Mouse (Mus musculus) lung, embryonic 16.5 days (tissue): ENCODE data around the gene Dhrs1. TPM values are rescaled to one million over a fixed set of nuclear protein-coding genes. Genes with fewer than 3 reads are reported as not detected.
A peak's percentile ranks its signal among the peaks of the same experiment; 100 is the strongest.

Source experiments
- ATAC-seq: fragments of 200-750 bp; cut with Nextera tagmentation; 2 replicates; pipeline ENCODE4 v1.8.0; 2017; ENCODE audit warnings: low read depth, mild to moderate bottlenecking, moderate library complexity
- H3K27ac ChIP-seq: fragments of 300-500 bp; sonication (generic); 2 replicates; pipeline ENCODE4 v1.5.1; 2014; ENCODE audit warnings: mild to moderate bottlenecking, control low read depth, low read length
- H3K27me3 ChIP-seq: fragments of 300-500 bp; sonication (generic); 2 replicates; pipeline ENCODE4 v1.6.1; 2014; ENCODE audit warnings: low read depth, low read length, mixed read lengths; ENCODE audit not compliant: control insufficient read depth, insufficient read depth
- H3K36me3 ChIP-seq: fragments of 300-500 bp; sonication (generic); 2 replicates; pipeline ENCODE4 v1.6.1; 2014; ENCODE audit warnings: low read length; ENCODE audit not compliant: control insufficient read depth, insufficient read depth
- H3K4me1 ChIP-seq: fragments of 300-500 bp; sonication (generic); replicated peaks from 2 replicates; pipeline ENCODE4 v1.6.1; 2014; ENCODE audit warnings: low read length, mixed read lengths; ENCODE audit not compliant: control insufficient read depth, insufficient read depth
- H3K4me2 ChIP-seq: fragments of 300-500 bp; sonication (generic); 2 replicates; pipeline ENCODE4 v1.6.1; 2014; ENCODE audit warnings: low read depth, low read length, control low read depth
- H3K4me3 ChIP-seq: fragments of 300-500 bp; sonication (generic); 2 replicates; pipeline ENCODE4 v1.5.1; 2014; ENCODE audit warnings: mild to moderate bottlenecking, low read length, control low read depth
- H3K9ac ChIP-seq: fragments of 300-500 bp; sonication (generic); 2 replicates; pipeline ENCODE4 v1.6.1; 2014; ENCODE audit warnings: low read length, control low read depth
- H3K9me3 ChIP-seq: fragments of 300-500 bp; sonication (generic); 2 replicates; pipeline ENCODE4 v1.6.1; 2016; ENCODE audit warnings: low read length; ENCODE audit not compliant: control insufficient read depth
- WGBS: fragments of 180-500 bp; shearing (Covaris S2); extraction: QIAGEN DNeasy Blood & Tissue Kit; methylation state at CpG from one replicate; pipeline ENCODE4 v1.1.7; 2014; 5-methylcytosine and 5-hydroxymethylcytosine counted together
- polyA plus RNA-seq: library from polyadenylated mRNA; unstranded; fragments of >200 nt; fragmentation: Nextera tagmentation; extraction: Ambion mirVana; gene quantifications from 2 replicates; pipeline ENCODE4 v1.2.1, GENCODE M21; 2015

Dhrs1 gene
- polyA plus RNA-seq, 1 experiment from 2014 or later = 95.0 TPM

DNA sequence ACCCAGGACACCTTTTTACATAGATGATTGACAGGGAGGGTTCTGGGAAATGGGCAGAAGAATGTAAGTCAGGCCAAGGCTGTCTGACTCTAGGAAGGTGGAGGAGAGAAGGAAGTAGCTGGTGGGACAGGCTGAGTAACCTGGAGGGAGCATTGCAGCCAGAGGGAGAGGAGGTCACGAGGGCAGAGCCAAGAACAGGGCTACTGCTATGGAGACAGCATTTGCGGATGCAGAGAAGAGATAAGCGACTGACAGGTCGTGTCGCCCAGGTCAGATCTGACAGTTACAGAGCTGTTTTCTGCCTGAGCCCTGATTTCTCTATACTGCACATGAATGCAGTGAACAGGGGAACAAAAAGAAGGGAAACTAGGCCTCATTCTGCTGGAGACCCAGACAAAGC is 38.1 kb downstream of the Dhrs1 start:
- no peak overlapping the region for H3K4me3 ChIP-seq
- ATAC-seq = no peak
- no peak overlapping the region for H3K27ac ChIP-seq
- no peak overlapping the region for H3K9ac ChIP-seq
- H3K4me1 ChIP-seq = no peaks in the 10 kb centered on the region
- no peaks in the 10 kb centered on the region for H3K9me3 ChIP-seq
- no peaks in the 10 kb centered on the region for H3K27me3 ChIP-seq
- H3K4me2 ChIP-seq = no peak overlapping the region
- no peaks in the 10 kb centered on the region for H3K36me3 ChIP-seq
- WGBS = 56% methylated on average over 5 of the region's 5 CpGs

DNA sequence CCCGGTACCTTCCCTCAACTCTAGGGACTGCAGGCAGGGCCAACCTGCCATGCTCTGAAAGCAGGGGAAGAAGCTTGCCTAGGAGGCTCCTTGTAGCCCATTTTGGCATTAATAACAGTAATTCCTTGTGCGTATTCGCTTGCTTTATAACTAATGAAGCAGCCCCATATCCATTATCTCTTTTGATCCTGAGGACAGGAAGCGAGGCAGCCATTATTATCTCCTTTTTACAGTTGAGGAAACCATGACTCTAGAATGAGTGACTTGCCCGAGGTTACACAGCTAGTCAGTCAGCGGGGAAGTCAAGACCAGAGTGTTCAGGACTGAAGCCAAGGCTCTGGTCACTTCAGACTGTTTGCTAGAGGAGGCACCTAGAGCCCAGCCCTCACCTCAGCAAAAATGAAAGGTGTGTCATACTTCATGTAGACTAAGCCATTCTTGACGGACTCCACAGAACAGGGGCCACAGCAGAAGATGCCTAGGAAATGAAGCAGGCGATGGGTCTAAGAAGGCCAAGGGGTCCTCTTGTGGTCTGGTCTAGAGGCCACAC is 39.4 kb downstream of the Dhrs1 start:
- ATAC-seq = no peak
- no peak overlapping the region for H3K9ac ChIP-seq
- H3K9me3 ChIP-seq = no peaks in the 10 kb centered on the region
- no peak overlapping the region for H3K4me2 ChIP-seq
- H3K4me3 ChIP-seq = no peak overlapping the region
- no peak overlapping the region for H3K27ac ChIP-seq
- 80% methylated on average over 8 of the region's 8 CpGs for WGBS
- H3K4me1 ChIP-seq = no peaks in the 10 kb centered on the region
- no peaks in the 10 kb centered on the region for H3K36me3 ChIP-seq
- no peaks in the 10 kb centered on the region for H3K27me3 ChIP-seq

DNA sequence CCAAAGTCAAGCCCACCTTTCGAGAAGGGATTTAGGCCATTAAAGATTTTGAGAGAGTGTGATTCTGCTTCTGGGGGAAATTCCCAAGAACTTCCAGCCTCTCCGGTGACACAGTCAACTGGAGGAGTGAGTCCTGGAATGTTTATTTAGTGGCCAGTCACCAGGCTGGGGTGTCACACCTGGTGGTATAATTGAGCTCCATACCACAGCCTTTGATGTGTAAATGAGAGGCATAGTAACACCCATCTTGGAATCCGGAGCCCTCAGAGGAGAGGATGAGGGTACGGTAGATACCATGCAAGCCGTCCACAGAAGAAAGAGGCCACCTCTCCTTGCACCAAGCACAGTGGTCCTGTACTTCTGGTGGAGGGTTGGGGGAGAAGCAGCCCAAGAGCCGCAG is 42.7 kb downstream of the Dhrs1 start:
- no peaks in the 10 kb centered on the region for H3K36me3 ChIP-seq
- H3K27me3 ChIP-seq = no peaks in the 10 kb centered on the region
- H3K9ac ChIP-seq = no peak overlapping the region
- WGBS = 41% methylated on average over 6 of the region's 6 CpGs
- no peaks in the 10 kb centered on the region for H3K9me3 ChIP-seq
- H3K4me2 ChIP-seq = no peak overlapping the region
- no peaks in the 10 kb centered on the region for H3K4me1 ChIP-seq
- 0 out of 2 replicates have a peak, but pooled peaks have one; percentile 10 for ATAC-seq
- H3K27ac ChIP-seq = no peak overlapping the region
- H3K4me3 ChIP-seq = no peak overlapping the region

DNA sequence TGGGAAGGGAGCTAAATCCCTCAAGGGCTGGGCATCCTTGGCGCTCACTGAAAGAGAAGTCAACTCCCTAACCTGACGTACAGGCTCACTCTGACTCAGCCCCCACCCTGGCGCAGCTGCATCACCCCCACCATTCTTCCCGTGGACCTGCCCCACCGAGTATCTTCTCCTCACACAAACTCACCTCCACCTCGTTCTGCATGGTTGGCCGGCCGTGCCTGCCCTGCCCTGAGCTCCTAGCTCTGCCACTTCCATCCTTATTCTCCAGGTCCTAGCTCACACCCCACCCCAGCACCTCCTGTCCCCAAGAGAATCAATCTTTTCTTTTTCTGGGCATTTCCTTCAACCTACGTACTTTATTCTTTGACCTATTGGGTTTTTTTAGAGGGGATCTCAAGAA is 44.4 kb downstream of the Dhrs1 start:
- H3K36me3 ChIP-seq = no peaks in the 10 kb centered on the region
- no peaks in the 10 kb centered on the region for H3K27me3 ChIP-seq
- ATAC-seq = no peak
- no peaks in the 10 kb centered on the region for H3K4me1 ChIP-seq
- no peaks in the 10 kb centered on the region for H3K9me3 ChIP-seq
- no peak overlapping the region for H3K4me3 ChIP-seq
- 55% methylated on average over 9 of the region's 9 CpGs for WGBS
- no peak overlapping the region for H3K27ac ChIP-seq
- no peak overlapping the region for H3K4me2 ChIP-seq
- H3K9ac ChIP-seq = no peak overlapping the region

DNA sequence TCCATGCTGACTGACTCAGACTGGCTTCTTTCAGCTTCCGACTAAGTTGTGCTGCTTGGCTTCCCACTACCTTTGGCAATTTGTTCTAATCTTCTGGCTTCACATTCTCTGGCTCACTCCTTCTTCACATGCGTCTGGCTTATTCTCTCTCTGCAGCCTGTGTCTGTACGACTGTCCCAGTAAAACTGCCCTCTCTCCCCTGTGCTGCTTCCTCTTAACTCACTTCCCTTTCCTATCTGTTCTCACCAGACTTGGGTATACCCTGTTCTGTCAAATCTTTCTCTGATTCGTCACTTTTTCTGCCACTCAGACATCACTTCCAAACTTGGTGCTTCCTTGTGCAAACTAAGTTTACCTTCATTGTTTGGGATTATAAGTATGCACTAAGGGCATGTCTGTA is 48.3 kb downstream of the Dhrs1 start:
- Histone ChIP-seq H3K27ac (no peak overlapping the region), H3K4me3 (no peak overlapping the region), H3K4me1 (no peaks in the 10 kb centered on the region), H3K4me2 (no peak overlapping the region), H3K9ac (no peak overlapping the region), H3K9me3 (no peaks in the 10 kb centered on the region), H3K27me3 (no peaks in the 10 kb centered on the region), H3K36me3 (no peaks in the 10 kb centered on the region)
- ATAC-seq = no peak
- 84% methylated on average over 4 of the region's 4 CpGs for WGBS

DNA sequence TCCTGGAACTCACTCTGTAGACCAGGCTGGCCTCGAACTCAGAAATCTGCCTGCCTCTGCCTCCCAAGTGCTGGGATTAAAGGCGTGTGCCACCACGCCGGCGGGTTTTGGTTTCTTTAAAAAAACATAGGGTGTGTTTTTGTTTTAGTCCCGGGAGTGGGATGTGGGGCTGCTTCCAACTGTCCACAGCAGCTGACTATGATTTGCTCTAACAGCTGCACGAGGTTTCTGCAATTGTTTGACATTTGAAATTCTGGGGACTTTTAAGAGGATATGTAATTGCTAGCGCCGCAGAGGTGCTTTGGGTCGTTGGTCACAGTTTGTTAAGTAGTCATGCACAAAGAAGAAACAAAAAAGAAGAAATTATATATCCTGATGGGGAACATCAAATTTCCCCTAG is 56.1 kb downstream of the Dhrs1 start:
- Histone ChIP-seq H3K27ac (no peak overlapping the region), H3K4me3 (no peak overlapping the region), H3K4me1 (no peaks in the 10 kb centered on the region), H3K27me3 (no peaks in the 10 kb centered on the region), H3K9ac (no peak overlapping the region), H3K9me3 (no peaks in the 10 kb centered on the region), H3K4me2 (no peak overlapping the region), H3K36me3 (no peaks in the 10 kb centered on the region)
- WGBS = 69% methylated on average over 10 of the region's 10 CpGs
- ATAC-seq = no peak

Other genes with a start within 250 kb of the Dhrs1 start
- gene Cpne6, start 235.2 kb downstream of the Dhrs1 start, polyA plus RNA-seq = 0.19 and 0.29 TPM in 2 replicates
- not detected in 2 replicates for gene Nrl, start 220.7 kb downstream of the Dhrs1 start, polyA plus RNA-seq
- 65.3 and 69.4 TPM in 2 replicates for gene Pck2, start 205.4 kb downstream of the Dhrs1 start, polyA plus RNA-seq
- 72.9 and 81.6 TPM in 2 replicates for gene Dcaf11, start 185.7 kb downstream of the Dhrs1 start, polyA plus RNA-seq
- 1.3 and 2.4 TPM in 2 replicates for gene A730061H03Rik, start 185.3 kb downstream of the Dhrs1 start, polyA plus RNA-seq
- gene Fitm1, start 170.1 kb downstream of the Dhrs1 start, polyA plus RNA-seq = 4.7 and 5.2 TPM in 2 replicates
- 175 and 179 TPM in 2 replicates for gene Psme1, start 167.6 kb downstream of the Dhrs1 start, polyA plus RNA-seq
- 6.4 and 7.3 TPM in 2 replicates for gene Emc9, start 160.4 kb downstream of the Dhrs1 start, polyA plus RNA-seq
- gene Psme2, start 154.6 kb downstream of the Dhrs1 start, polyA plus RNA-seq = 247 and 250 TPM in 2 replicates
- 17.6 and 18.1 TPM in 2 replicates for gene Rnf31, start 154.0 kb downstream of the Dhrs1 start, polyA plus RNA-seq
- gene Irf9, start 142.1 kb downstream of the Dhrs1 start, polyA plus RNA-seq = 12.9 and 15.6 TPM in 2 replicates
- gene Rec8, start 127.7 kb downstream of the Dhrs1 start, polyA plus RNA-seq = 23.0 and 23.4 TPM in 2 replicates
- gene Ipo4, start 109.7 kb downstream of the Dhrs1 start, polyA plus RNA-seq = 72.5 and 78.7 TPM in 2 replicates
- gene Gm49378, start 107.8 kb downstream of the Dhrs1 start, polyA plus RNA-seq = 1.5 and 1.8 TPM in 2 replicates
- 121 and 125 TPM in 2 replicates for gene Tm9sf1, start 101.9 kb downstream of the Dhrs1 start, polyA plus RNA-seq
- gene Tssk4, start 95.5 kb downstream of the Dhrs1 start, polyA plus RNA-seq = 0.73 and 0.74 TPM in 2 replicates
- gene Mdp1, start 85.2 kb downstream of the Dhrs1 start, polyA plus RNA-seq = 52.0 and 57.0 TPM in 2 replicates
- 62.2 and 67.1 TPM in 2 replicates for gene Gmpr2, start 73.7 kb downstream of the Dhrs1 start, polyA plus RNA-seq
- gene Nedd8, start 73.6 kb downstream of the Dhrs1 start, polyA plus RNA-seq = 499 and 508 TPM in 2 replicates
- 45.5 and 46.2 TPM in 2 replicates for gene Tinf2, start 63.9 kb downstream of the Dhrs1 start, polyA plus RNA-seq
- gene Tgm1, start 31.8 kb downstream of the Dhrs1 start, polyA plus RNA-seq = 3.2 and 6.0 TPM in 2 replicates
- 34.2 and 35.0 TPM in 2 replicates for gene Rabggta, start 23.4 kb downstream of the Dhrs1 start, polyA plus RNA-seq
- 32.6 and 37.8 TPM in 2 replicates for gene Nop9, start within 50 bp of the Dhrs1 start, polyA plus RNA-seq
- 1.0 and 1.5 TPM in 2 replicates for gene Cideb, start 12.8 kb upstream of the Dhrs1 start, polyA plus RNA-seq
- gene Ltb4r2, start 15.7 kb upstream of the Dhrs1 start, polyA plus RNA-seq = 0.20 and 0.23 TPM in 2 replicates
- 2.6 and 3.5 TPM in 2 replicates for gene Ltb4r1, start 20.3 kb upstream of the Dhrs1 start, polyA plus RNA-seq
- gene Adcy4, start 38.4 kb upstream of the Dhrs1 start, polyA plus RNA-seq = 20.0 and 20.8 TPM in 2 replicates
- gene Ripk3, start 43.2 kb upstream of the Dhrs1 start, polyA plus RNA-seq = 38.9 and 40.8 TPM in 2 replicates
- 48.2 and 48.5 TPM in 2 replicates for gene Nfatc4, start 77.5 kb upstream of the Dhrs1 start, polyA plus RNA-seq
- gene Nynrin, start 108.3 kb upstream of the Dhrs1 start, polyA plus RNA-seq = 16.9 and 18.8 TPM in 2 replicates
- gene Cbln3, start 138.7 kb upstream of the Dhrs1 start, polyA plus RNA-seq = 1.1 and 1.2 TPM in 2 replicates
- gene Khnyn, start 139.3 kb upstream of the Dhrs1 start, polyA plus RNA-seq = 17.8 and 19.5 TPM in 2 replicates
- 55.0 and 55.9 TPM in 2 replicates for gene Sdr39u1, start 154.6 kb upstream of the Dhrs1 start, polyA plus RNA-seq
- gene Cma1, start 199.0 kb upstream of the Dhrs1 start, polyA plus RNA-seq = 6.5 and 8.9 TPM in 2 replicates
- not detected in 2 replicates for gene Cma2, start 205.3 kb upstream of the Dhrs1 start, polyA plus RNA-seq